Mouse (Mus musculus) T-helper 1 cell (primary cell): ENCODE measurements at regions not wholly inside any gene's neighbourhood (a gene's known extent, or its start where the extent isn't known, plus 50 kb on each side); places are given as distances from the start of the nearest gene placed in this dataset.
"Not testable (repeated sequence)": the region's sequence is repeated elsewhere in the genome, so short reads cannot be mapped to it uniquely, and the experiment has no call there.

ENCODE experiments used
- in situ Hi-C: fragments of 300-600 bp; cut with MboI, MseI; formaldehyde crosslinking; loops from one replicate; pipeline ENCODE4 v1.15.1; 2025; ENCODE audit warnings: high pct_unique_total_duplicates

DNA sequence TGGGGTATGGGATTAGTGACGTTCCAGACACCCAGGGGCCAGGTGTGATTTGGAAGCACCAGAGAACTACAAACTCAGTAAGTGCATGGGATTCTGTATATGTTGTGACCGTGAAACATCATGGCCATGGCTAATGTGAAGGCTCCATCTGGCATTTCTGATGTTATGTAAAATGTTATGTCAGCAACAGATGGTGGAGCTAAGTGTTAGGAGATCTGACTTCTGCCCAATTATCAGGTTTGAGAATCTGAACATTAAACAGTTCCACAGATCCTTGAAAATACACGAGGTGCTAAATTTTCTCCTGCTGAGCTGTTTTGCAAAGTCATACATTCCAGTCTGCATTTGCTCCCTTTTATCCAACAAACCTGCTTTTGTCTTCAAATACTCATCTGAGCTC lies 223.6 kb upstream of the Egfl6 start:
- in situ Hi-C loops = loop anchor here (10.0 kb wide), 1 partner anchor 416 kb away; no protein-coding TSS in a partner anchor

DNA sequence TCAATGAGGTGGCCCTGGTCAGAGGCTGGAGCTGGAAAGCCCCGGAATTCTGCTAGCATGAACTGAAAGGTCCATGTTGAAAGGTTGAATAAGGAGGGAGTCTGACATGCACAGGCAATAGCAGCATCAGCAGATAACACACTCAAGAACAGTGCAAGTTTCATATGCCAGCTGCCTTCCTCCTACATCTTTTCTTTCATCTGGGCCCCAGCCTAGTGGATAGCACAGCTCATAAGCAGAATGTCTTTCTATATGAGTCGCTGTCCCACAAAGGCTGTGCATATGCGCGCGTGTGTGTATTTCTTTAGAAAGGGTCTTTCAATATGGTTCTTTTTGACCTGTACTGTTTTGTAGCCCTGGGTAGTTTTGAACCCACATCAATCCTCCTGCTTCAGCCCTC lies 222.7 kb upstream of the Egfl6 start:
- in situ Hi-C loops = loop anchor here (10.0 kb wide), 1 partner anchor 417 kb away; no protein-coding TSS in a partner anchor

DNA sequence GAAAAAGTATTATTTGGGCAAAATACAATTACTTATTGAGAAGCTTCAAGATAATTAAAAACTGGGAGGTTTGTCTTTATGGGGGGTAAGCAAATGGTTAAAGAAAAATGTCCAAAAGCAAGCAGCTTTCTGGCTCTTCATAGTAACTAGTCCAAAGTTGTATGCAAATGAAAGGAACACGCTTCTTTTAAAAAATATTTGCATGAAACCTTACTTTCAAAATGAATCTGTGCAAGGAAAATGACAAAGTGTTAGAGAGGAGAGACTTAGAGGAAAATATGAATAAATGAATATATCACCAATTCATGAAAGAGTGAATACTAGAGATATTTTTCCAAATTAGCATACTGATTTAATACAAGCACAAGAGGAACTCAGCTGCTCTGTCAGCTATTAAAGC lies 220.4 kb upstream of the Egfl6 start:
- in situ Hi-C loops = loop anchor here (10.0 kb wide), 1 partner anchor 419 kb away; no protein-coding TSS in a partner anchor

DNA sequence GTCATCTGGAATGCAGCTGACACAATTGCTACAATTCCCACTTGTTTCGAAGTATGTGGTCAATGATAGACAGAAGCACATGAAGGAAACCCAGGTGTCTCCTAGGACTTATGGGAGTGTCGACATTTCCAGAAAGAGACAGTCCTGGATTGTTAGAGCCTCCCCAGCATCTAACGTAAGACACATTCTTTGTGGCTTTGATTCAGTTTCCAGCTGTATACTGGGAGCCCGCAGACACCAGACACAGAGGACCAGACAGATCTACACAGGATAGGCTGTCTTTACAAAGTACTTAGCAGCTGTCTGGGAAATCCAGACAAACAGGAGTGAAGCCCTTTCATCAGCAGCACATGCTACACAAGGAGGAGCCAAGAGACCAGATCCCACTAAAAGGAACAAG lies 220.0 kb upstream of the Egfl6 start:
- in situ Hi-C loops = loop anchor here (10.0 kb wide), 1 partner anchor 419 kb away; no protein-coding TSS in a partner anchor

DNA sequence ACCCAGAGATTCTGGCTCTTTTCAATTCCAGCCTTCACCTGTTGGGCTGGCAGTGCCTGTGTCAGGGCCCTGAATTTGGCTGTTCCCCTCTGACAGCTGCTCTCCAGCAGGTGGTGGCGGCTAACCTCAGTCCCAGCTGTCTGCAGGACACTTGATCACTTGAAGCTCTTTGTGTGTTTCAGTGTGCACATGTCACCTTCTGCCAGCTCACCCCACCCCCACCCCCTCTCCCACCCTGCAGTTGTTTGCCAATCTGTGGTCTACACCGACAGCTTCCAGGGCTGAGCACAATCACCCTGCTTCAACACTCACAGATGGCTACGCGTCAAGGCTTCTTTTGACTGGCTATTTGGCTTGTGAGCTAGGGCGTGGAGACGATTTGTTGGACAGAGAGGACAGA lies 217.7 kb upstream of the Egfl6 start:
- in situ Hi-C loops = loop anchor here (10.0 kb wide), 1 partner anchor 422 kb away; no protein-coding TSS in a partner anchor

DNA sequence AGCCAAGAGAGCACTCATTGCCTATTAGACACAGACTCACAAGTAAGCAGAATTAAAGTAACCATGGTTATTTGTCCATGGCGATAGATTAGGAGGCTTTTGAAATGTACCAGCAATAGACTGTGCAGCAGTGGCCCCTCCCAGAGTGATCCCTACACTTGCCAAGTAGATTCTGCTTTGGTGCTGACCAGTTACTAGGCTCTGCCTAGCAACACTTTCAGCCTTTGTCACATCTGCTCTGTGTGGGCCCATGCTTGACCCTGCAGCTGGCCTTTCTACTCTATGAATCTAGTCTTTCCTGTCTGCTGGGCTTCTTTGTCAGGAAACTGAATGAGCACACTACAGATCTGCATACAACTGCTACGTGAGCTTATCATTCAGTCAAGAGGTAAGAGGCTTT lies 215.5 kb upstream of the Egfl6 start:
- in situ Hi-C loops = loop anchor here (10.0 kb wide), 1 partner anchor 424 kb away; no protein-coding TSS in a partner anchor

DNA sequence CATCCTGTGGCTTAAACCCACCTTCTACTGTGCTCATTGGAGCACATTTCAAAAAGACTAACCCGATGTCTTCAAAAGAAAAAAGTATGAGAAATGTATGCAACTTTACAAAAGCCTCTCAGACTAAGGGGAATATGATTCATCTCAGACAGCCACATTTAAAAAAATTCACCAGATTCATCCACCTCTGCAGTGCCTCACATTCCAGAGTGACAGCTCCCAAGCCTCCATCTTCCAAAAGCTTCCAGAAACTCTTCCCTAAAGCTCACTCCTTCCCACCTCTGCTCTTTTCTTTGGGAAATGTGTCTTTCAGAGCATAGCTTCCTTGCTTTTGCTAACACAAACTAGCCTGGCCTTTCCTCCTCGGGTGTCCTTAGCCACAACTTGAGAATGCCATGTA lies 210.1 kb upstream of the Egfl6 start:
- in situ Hi-C loops = no loop called here

DNA sequence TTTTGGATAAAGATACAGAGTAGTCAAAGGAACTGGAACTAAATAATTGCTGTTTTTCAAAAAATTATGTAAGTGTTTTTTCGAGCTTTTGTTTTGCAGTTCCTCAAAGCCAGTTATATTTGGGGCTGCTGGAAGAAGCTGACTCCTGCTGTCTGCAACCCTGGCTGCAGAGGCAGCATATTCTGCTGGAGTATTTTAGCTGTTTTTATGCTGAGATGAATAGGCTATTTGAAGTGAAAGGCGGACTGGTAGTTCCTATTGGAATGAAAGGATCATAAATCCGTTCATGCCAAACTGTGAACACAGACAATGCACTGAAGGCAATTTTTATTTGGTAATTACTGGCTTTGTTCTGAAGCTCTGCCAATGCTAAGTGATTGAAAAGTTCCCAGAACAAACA lies 203.5 kb upstream of the Egfl6 start:
- in situ Hi-C loops = no loop called here

DNA sequence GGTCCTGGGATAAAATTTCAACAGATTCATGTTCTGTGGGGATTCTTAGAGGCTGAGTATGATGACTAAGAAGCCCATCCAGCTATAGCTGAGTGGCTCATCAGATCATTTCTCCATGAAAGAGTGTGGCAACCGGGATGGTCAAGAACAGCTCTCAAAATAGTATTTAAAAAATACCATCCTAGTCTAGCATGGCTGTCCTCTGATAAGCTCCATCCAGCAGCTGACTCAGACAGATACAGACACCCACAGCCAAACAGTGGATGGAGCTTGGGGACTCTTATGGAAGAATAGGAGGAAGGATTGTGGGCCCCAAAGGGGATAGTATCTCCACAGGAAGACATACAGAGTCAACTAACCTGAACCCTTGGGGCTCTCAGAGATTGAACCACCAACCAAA lies 201.6 kb upstream of the Egfl6 start:
- in situ Hi-C loops = not testable (repeated sequence)

DNA sequence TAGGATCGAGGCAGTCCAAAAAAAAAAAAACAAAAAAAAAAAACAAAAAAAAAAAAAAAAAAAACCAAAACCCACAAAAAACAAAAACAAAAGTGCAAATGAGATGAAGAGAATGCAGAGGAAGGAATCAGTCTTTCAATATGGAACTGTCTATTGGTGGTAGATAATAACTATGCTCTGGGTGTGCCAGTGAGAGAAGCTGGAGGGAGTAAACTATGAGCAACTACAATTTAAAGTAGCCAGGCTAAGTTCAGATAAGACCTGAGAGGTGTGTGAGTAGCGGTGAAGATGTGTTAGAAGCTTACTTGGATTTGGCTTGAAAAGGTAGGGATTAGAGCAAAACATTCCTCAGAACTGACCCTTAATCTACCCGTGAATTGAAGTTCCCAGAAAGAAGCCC lies 200.1 kb upstream of the Egfl6 start:
- in situ Hi-C loops = no loop called here

DNA sequence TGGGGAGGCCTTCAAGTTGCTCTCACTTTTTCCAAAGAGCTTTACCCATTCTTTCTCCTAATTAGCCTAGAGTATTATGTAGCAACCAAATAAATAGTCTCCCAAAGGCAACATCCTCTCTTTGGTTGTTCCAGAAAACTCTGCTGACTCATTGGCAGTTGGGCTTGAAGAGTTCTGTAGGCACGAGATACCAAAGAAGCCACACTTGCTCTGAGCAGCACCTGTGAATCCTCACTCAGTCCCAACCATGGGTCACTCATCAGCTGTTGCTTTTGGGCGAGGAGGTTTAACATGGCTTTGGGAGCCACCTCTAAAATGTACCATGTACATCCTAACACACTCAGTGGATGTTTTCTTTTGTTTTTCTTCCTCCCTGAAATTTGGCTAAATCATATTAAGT lies 197.9 kb upstream of the Egfl6 start:
- in situ Hi-C loops = no loop called here

DNA sequence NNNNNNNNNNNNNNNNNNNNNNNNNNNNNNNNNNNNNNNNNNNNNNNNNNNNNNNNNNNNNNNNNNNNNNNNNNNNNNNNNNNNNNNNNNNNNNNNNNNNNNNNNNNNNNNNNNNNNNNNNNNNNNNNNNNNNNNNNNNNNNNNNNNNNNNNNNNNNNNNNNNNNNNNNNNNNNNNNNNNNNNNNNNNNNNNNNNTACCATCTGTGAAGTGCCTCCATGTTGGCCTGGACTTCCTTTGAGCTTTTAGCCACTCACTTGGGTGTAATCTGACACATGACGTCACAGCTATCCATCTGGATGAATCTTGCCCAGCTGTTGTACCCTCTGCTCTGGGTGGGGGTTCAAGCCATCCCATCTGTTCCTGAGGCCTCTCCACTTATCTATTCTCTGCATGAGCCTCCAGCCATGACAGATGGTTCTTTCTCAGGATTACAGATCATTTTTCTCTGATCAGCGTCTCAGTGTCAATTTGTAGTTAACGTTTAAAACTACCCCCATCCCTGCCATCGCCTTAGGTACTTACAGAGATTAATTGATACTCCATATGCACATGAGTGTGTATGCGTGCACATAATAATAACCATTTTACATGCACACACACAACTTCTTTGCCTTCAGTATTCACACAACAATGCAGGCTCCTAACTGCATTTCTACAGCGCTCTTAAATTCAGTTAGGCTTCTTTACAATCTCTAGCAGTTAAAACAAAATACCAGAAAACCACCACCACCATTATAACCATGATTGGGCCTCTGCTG lies 194.0 kb upstream of the Egfl6 start:
- in situ Hi-C loops = no loop called here

DNA sequence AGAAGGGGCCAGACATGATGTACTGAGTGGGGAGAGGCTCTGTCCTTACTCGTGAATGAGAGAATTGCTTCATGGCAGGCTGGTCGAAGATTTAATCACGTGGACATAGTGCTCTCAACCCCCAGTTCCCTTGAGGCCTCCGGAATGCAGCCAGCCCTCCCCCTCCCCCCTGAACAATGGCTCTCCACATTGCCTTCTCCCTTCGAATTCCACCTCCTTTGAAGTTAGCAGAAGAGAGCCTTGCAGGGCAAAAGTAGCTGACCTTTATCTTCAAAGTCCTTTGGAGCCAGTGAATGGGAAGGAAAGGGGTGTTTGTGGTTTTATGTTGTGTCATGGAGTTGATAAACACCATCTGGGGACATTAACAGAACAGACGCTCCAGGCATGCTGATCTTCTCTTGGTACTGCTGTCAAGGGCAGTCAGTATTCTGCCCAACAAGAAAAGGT lies 187.9 kb upstream of the Egfl6 start:
- in situ Hi-C loops = no loop called here

DNA sequence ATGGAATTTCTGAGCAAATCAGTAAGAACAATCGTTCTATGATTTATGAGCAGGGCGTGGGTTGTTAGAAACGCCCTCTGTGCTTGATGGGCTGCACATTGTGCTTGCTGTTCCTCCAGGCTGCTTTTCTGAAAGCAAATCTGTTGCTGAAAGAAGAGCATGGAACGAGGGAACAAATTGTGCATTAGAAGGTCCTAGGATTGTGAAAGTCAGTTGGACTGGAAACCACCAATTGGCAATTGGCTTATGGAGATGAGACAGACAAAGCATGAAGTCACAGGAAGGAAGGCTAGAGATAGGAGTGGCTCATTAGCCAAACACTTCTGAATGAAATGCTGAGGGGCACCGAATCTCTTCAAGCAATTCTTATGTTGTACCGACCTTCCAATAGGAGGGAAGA lies 181.5 kb upstream of the Egfl6 start:
- in situ Hi-C loops = no loop called here

DNA sequence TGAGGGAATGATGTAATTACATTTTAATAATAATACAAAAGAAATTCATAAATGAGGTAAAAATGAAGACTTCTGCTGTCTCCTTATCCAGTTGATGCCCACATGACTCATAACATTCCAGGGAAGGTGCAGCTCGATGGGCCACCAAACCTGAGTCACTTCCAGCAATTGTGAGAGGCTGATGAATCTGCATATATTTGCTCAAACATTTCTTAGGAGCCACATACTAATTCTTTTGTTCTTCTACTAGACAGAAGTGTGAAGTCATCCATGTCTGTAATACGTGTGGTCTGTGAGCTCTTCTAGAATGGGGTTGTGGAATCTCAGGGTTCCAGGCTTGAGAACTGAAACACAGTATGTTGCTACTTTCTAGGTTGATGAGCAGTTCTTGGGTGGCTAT lies 180.1 kb upstream of the Egfl6 start:
- in situ Hi-C loops = no loop called here

DNA sequence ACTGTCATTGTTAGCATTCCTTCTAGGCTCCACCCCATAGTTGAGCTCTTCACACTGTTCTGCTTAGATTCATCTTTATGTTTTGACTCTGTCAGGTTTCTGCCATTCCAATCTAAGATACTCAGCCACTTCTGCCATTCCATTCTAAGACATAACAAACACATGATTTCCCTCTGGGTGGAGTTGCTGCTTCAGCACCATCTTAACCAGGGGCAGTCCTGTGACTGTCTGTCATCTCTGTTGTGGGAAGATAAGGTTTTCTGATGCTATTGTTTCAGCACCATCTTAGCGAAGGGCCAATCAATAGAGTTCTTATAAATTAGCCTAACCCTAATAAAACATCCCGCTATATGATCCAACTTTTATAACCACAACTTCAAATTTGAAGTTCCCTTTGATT lies 176.6 kb upstream of the Egfl6 start:
- in situ Hi-C loops = no loop called here

DNA sequence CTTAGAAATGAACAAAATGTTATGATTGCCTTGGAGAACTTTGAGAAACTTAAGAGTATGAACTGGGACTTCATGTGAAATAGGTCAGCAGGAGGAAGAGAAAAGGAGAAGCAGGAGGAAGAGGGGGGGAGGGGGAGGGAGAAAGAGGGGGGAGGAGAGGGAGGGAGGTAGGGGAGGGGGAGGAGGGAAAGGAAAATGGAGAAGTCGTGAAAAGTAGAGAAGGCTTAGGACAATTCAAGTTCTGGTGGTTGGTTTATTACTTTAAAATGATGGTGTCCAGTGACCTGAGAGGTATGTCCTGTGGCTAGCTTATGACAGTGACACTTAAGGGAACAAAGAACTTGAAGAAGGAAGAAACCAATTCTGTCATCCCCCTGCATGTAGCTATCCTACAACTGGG lies 171.6 kb upstream of the Egfl6 start:
- in situ Hi-C loops = no loop called here

DNA sequence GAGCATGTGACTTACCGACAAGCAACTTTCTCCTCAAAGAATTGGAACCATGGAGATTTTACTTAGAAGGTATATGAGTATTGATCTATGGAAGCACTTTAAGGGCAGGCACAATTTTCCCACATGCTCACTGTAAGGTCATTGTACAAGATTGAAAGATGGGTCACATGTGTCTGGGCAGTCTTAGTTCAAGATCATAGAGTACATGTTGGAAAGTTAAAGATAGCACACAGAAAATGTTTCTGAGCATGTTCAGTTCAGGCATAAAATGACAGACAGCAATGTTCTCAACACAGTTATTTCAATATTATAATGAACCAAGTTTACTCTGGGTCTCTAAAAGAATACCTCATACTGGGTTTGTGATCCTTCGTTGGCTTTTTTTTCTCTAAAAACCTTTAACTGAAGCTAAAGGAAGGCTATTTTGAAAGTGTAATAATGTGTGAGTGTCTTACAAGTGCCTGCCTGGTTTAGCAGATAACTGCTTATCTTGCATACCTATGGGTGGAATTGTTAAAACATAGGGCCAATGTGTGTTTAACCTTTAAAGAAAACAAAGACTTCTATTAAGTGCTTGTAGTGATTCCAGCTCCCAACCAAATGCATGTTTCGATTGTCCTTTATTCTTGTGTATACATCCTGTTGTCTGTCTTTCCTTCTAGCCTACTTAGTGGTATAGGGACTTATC lies 169.6 kb upstream of the Egfl6 start:
- in situ Hi-C loops = no loop called here

DNA sequence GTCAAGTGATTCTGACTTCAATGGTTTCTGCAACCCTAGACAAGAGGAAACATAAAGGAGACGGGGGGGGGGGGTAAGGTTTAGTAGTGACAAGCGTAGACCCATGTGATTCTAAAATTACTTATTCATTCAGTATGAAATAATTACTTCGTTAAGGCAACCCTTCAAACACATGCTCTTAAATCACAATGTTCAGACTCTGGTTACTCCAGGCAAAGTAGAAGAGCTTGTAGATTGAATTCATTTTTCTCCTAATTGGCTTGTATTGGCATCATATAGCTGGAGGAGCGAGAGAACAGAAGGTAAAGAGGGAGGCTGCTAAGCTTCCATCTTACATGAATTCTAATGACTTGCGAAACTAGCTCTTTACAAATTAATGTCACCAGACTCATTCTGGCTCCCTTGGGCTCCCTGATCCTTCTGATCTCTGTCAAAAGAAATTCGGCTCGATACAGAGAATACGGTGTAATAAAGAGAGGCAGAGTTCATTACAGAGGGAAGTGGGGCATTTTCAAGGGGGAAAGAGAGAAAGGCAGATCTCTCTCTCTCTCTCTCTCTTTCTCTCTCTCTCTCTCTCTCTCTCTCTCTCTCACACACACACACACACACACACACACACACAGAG lies 163.6 kb upstream of the Egfl6 start:
- in situ Hi-C loops = no loop called here

DNA sequence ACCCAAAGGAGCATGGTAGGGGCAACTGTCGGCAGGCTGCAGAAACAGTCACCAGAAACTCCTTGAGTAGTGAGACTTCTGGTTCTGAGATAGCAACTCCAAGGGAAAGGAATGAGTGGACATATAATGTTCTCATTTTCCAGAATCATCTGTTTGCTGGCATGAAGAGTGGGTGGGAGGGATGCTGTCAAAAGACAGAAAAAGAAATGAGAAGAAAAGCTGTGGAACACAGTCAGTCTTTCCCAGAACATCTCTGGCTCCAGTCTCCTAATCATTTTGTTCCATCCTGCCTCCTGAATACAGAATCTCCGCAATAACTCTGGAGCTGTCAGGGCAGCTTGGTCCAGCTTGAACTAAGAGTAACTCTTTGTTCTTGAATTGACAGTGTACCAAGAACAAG lies 145.8 kb upstream of the Egfl6 start:
- in situ Hi-C loops = no loop called here

DNA sequence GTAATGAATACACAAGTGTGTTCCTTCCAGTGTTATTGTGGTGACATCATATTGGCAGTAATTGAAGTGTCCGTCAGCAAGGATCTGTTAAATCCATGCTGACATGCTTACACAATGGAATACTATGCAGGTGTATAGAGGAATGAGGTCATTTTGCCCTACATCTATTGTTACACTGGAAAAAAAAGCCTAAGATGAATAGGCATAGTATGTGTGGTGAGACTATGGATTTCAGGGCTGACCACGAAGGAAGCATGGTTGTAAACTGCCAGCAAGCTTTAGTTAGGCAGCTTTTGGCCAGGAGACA lies 143.1 kb upstream of the Egfl6 start:
- in situ Hi-C loops = no loop called here

DNA sequence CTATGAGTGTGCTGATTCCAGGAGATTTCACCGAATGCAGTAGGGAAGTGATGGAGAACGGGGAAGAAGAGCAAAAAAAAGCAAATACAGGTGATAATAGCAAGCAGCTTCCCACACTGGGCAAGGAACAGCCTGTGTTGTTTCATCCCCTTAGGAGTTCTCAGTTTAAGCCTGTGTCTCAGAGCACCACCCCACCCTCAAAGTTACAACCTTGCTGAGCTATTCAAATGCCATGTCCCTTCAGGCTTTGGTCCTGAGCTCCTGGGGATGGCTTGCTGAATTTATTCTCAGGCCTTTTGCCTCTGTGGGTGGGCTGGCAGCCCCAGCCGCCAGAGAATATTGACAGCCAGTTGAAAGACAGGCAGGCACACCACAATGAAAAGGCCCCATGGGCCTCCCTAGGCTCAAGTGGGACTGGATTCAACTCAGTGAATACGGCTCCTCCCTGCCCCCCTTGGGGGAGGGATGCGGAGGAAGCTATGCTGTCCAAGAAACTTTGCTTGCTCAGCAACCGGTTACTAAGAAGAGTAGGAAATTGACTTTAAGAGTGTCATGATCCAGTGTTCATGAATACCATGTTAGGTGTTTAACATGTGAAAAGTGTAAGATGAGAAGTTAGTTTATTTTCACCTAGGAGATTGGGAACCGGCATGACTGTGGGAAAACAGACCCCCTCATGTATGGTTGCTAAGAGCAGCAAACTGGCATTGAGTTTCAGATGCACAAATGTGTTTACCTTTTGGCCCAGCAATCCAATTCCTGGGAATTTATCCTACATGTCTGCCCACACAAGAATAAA lies 142.5 kb upstream of the Egfl6 start:
- in situ Hi-C loops = no loop called here
